Mouse (Mus musculus) heart, adult 11 months (tissue): ENCODE measurements around the gene B3gnt2.

Experiments used
- DNase-seq: peaks from one replicate; pipeline ENCODE4 v3.0.0; 2022

B3gnt2 gene

GRCm38 (mm10) chr11:22813427-22813826 is 47.3 kb downstream of the B3gnt2 start:
- DNase-seq = no peak

GRCm38 (mm10) chr11:22811413-22811812 is 49.3 kb downstream of the B3gnt2 start:
- no peak for DNase-seq

- no peak for DNase-seq
These were observed 51.2 kb downstream of the B3gnt2 start for GRCm38 (mm10) chr11:22809465-22810096.

- DNase-seq = no peak
These were observed 52.7 kb downstream of the B3gnt2 start for GRCm38 (mm10) chr11:22808040-22808439.

GRCm38 (mm10) chr11:22805171-22805570 is 55.6 kb downstream of the B3gnt2 start:
- DNase-seq = no peak

- no peak for DNase-seq
These were observed 60.8 kb downstream of the B3gnt2 start for GRCm38 (mm10) chr11:22799987-22800424.

GRCm38 (mm10) chr11:22798916-22799315 is 61.8 kb downstream of the B3gnt2 start:
- DNase-seq = no peak

GRCm38 (mm10) chr11:22794734-22795133 is 66.0 kb downstream of the B3gnt2 start:
- peak; percentile 27 for DNase-seq

- DNase-seq = no peak
These were observed 66.9 kb downstream of the B3gnt2 start for GRCm38 (mm10) chr11:22793881-22794203.

- peak; percentile 35 for DNase-seq
These were observed 67.4 kb downstream of the B3gnt2 start for GRCm38 (mm10) chr11:22793176-22793880.

GRCm38 (mm10) chr11:22792149-22792548 is 68.6 kb downstream of the B3gnt2 start:
- no peak for DNase-seq

GRCm38 (mm10) chr11:22791726-22792125 is 69.0 kb downstream of the B3gnt2 start:
- no peak for DNase-seq

- no peak for DNase-seq
These were observed 72.9 kb downstream of the B3gnt2 start for GRCm38 (mm10) chr11:22787833-22788232.

- no peak for DNase-seq
These were observed 76.3 kb downstream of the B3gnt2 start for GRCm38 (mm10) chr11:22784477-22784876.

GRCm38 (mm10) chr11:22782705-22783124 is 78.0 kb downstream of the B3gnt2 start:
- peak; percentile 92 for DNase-seq

- DNase-seq = no peak
These were observed 79.6 kb downstream of the B3gnt2 start for GRCm38 (mm10) chr11:22781190-22781589.

- peak; percentile 91 for DNase-seq
These were observed 80.0 kb downstream of the B3gnt2 start for GRCm38 (mm10) chr11:22780761-22781160.

- peak; percentile 92 for DNase-seq
These were observed 80.8 kb downstream of the B3gnt2 start for GRCm38 (mm10) chr11:22779821-22780551.

GRCm38 (mm10) chr11:22778596-22778995 is 82.2 kb downstream of the B3gnt2 start:
- no peak for DNase-seq

GRCm38 (mm10) chr11:22777531-22777930 is 83.2 kb downstream of the B3gnt2 start:
- DNase-seq = peak; percentile 73

- peak; percentile 59 for DNase-seq
These were observed 85.9 kb downstream of the B3gnt2 start for GRCm38 (mm10) chr11:22774821-22775220.

GRCm38 (mm10) chr11:22766238-22766637 is 94.5 kb downstream of the B3gnt2 start:
- no peak for DNase-seq

GRCm38 (mm10) chr11:22765425-22765824 is 95.3 kb downstream of the B3gnt2 start:
- DNase-seq = peak; percentile 76
